Mouse (Mus musculus) embryonic facial prominence, embryonic 13.5 days (tissue): ENCODE measurements around the gene Rnf224. TPM values are rescaled to one million over a fixed set of nuclear protein-coding genes. Genes with fewer than 3 reads are reported as not detected.

ENCODE experiments used
- ATAC-seq: fragments of 200-750 bp; cut with Nextera tagmentation; 2 replicates; pipeline ENCODE4 v1.8.0; 2017; ENCODE audit warnings: low read depth; ENCODE audit not compliant: insufficient number of reproducible peaks, insufficient read depth, low FRiP score, low TSS enrichment
- H3K27ac ChIP-seq: fragments of 300-500 bp; sonication (generic); 2 replicates; pipeline ENCODE4 v1.5.1; 2015; ENCODE audit warnings: moderate library complexity, mild to moderate bottlenecking, inconsistent platforms
- H3K27me3 ChIP-seq: fragments of 300-500 bp; sonication (generic); 2 replicates; pipeline ENCODE4 v1.6.1; 2015; ENCODE audit warnings: mild to moderate bottlenecking, inconsistent platforms
- H3K36me3 ChIP-seq: fragments of 300-500 bp; sonication (generic); 2 replicates; pipeline ENCODE4 v1.6.1; 2015; ENCODE audit warnings: mild to moderate bottlenecking, inconsistent platforms
- H3K4me1 ChIP-seq: fragments of 300-500 bp; sonication (generic); 2 replicates; pipeline ENCODE4 v1.6.1; 2015; ENCODE audit warnings: inconsistent platforms
- H3K4me2 ChIP-seq: fragments of 300-500 bp; sonication (generic); 2 replicates; pipeline ENCODE4 v1.6.1; 2015; ENCODE audit warnings: moderate library complexity, mild to moderate bottlenecking, inconsistent platforms
- H3K4me3 ChIP-seq: fragments of 300-500 bp; sonication (generic); 2 replicates; pipeline ENCODE4 v1.5.1; 2015; ENCODE audit warnings: mild to moderate bottlenecking, inconsistent platforms
- H3K9ac ChIP-seq: fragments of 300-500 bp; sonication (generic); 2 replicates; pipeline ENCODE4 v1.6.1; 2015; ENCODE audit warnings: mild to moderate bottlenecking, inconsistent platforms
- H3K9me3 ChIP-seq: fragments of 300-500 bp; sonication (generic); 2 replicates; pipeline ENCODE4 v1.6.1; 2016; ENCODE audit warnings: inconsistent platforms
- WGBS: fragments of 180-500 bp; shearing (Covaris S2); methylation state at CpG from one replicate; pipeline ENCODE4 v1.1.7; 2015; ENCODE audit warnings: mixed read lengths; 5-methylcytosine and 5-hydroxymethylcytosine counted together
- polyA plus RNA-seq: library from polyadenylated mRNA; unstranded; fragments of >200 nt; fragmentation: Nextera tagmentation; extraction: Ambion mirVana; gene quantifications from 2 replicates; pipeline ENCODE4 v1.2.1, GENCODE M21; 2015

Gene Rnf224
- polyA plus RNA-seq, 1 experiment from 2014 or later = not detected

DNA sequence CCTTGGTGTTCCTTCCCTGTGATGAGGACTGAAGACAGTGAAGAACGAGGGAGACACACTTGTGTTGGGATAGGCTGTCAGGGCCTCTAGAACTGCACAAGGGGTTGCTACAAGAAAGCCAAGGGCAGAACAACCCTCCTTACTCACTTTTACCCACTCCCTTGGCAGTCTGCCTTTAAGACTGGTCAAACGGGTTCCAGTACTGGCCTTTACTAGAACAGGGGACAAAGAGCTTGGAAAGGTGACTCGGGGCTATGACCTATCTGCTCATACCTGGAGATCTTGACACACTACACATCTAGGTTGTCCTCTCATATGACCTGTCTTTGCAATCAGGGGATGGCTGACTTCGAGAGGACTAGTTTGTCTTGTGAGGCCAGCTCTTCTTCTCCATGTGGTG lies 935 bp upstream of the Rnf224 start:
- Histone ChIP-seq H3K9me3 (no peaks in the 10 kb centered on the region), H3K4me3 (no peak overlapping the region), H3K9ac (no peak overlapping the region), H3K36me3 (no peaks in the 10 kb centered on the region), H3K27me3 (peaks cover 42% of the 10 kb centered on the region), H3K27ac (no peak overlapping the region), H3K4me2 (no peak overlapping the region), H3K4me1 (peaks cover 25% of the 10 kb centered on the region)
- 68% methylated on average over 4 of the region's 4 CpGs for WGBS
- ATAC-seq = no peak

DNA sequence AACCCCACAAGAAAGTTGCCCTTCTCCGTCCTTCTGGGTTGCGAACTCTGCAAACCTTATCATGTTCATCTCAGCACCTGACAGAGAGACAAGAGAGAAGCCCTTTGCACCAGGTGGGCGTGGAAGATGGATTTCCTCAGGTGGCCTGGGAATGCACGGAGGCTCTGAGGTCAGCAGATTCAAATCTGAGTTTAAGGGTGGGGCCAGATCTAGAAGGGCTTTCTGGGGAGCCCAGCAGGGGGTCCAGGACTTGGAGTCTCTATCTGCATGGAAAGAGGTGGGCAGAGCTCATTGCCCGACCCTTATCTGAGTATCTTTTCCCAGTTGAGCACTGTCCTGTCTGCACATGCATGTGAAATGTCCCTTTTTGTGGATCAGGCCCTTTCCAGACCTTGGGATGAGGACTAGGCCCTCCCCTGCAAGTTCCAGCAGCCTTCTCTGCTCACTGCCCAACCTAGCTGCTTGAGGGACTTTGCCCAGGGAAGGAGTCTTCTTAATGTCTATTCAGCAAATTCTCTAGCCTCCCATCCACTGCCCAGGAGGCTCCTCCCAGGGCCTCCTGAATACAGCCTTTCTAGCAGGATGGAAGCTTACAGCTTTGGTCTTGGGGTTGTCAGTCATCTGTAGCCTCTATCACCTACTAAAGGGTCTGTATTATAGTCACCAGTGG lies 1.9 kb downstream of the Rnf224 start:
- Histone ChIP-seq H3K4me3 (no peak overlapping the region), H3K9ac (no peak overlapping the region), H3K27ac (no peak overlapping the region), H3K4me2 (no peak overlapping the region), H3K27me3 (peaks cover 39% of the 10 kb centered on the region), H3K36me3 (no peaks in the 10 kb centered on the region), H3K4me1 (no peaks in the 10 kb centered on the region), H3K9me3 (no peaks in the 10 kb centered on the region)
- 65% methylated on average over 5 of the region's 5 CpGs for WGBS
- no peak for ATAC-seq

DNA sequence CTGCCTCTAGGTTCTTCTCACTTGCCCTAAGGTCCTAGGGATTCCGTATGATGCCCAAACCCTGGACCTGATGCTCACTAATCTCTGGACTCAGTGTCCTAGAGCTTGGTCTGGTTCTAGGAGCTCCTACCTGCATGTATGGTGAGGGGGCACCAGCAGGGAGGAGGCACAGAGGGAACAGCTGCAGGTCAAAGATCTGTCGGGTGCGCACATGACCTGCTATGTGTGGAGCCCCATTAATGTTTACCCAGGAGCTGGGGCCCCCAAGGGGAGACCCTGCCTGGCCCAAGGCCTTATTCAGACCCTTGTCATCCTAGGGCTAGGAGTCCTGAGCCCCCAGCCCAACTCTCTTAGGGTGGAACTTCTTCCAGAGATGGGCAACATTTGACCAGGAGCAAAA lies 2.5 kb downstream of the Rnf224 start, which contains the start of gene Slc34a3:
Gene Slc34a3 (minus strand): TSS at position 315 of the 400 bp plus-strand sequence.
- no peak within 1 kb of the TSS for H3K27ac ChIP-seq
- 91% methylated on average over 3 of the region's 3 CpGs for WGBS
- no peaks in the 10 kb centered on the region for H3K4me1 ChIP-seq
- H3K9ac ChIP-seq = no peak within 1 kb of the TSS
- no peak for ATAC-seq
- H3K9me3 ChIP-seq = no peaks in the 10 kb centered on the region
- H3K4me2 ChIP-seq = no peak within 1 kb of the TSS
- H3K27me3 ChIP-seq = peaks cover 39% of the 10 kb centered on the region
- H3K36me3 ChIP-seq = no peaks in the 10 kb centered on the region
- no peak within 1 kb of the TSS for H3K4me3 ChIP-seq

DNA sequence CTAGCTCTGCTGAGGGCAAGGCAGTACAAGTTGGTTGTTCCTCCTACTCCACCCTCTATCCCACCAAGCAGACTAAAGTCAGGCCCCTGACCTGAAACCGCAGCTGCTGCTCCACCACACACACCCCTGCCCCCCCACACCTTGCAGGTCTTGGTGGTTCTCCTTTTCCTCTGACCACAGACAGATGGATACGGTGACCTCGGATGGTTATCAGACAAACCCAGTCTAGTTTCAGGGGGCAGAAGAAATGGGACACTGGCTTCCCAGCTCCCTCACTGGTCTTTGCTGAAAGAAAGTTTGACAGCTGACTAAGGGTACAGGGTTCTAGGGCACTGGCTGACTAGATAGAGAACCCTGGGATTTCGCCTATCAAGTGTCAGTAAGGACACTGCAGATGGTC lies 3.2 kb downstream of the Rnf224 start:
- Histone ChIP-seq H3K9me3 (no peaks in the 10 kb centered on the region), H3K4me3 (no peak overlapping the region), H3K4me1 (peaks cover 5% of the 10 kb centered on the region; the same call in 1 of the 2 replicates), H3K27me3 (peaks cover 39% of the 10 kb centered on the region), H3K4me2 (no peak overlapping the region), H3K27ac (no peak overlapping the region), H3K9ac (no peak overlapping the region), H3K36me3 (no peaks in the 10 kb centered on the region)
- ATAC-seq = no peak
- 74% methylated on average over 4 of the region's 4 CpGs for WGBS

DNA sequence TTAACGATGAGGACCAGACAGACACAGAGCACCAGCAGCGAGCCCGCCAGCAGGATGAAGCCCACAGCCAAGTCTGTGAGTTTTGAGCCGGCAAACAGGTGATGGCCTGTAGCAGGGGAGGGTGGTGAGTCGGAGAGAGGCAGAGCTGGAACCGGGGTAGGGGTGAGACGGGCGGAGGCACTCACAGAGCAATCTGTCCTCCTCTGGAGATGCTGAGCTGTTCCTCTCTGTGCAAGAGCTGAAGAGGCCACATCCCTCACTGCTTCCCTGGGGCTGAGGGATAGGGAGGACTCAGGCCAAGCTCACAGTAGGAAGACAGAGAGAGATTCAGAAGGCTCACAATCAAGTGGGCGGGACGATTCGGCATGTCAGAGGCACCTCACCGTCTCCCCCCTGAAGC lies 5.5 kb downstream of the Rnf224 start:
- H3K36me3 ChIP-seq = no peaks in the 10 kb centered on the region
- H3K27me3 ChIP-seq = peaks cover 31% of the 10 kb centered on the region
- no peak for ATAC-seq
- no peaks in the 10 kb centered on the region for H3K9me3 ChIP-seq
- no peak overlapping the region for H3K27ac ChIP-seq
- no peak overlapping the region for H3K9ac ChIP-seq
- H3K4me2 ChIP-seq = no peak overlapping the region
- peaks cover 11% of the 10 kb centered on the region; the same call in 1 of the 2 replicates for H3K4me1 ChIP-seq
- H3K4me3 ChIP-seq = no peak overlapping the region
- 47% methylated on average over 12 of the region's 12 CpGs for WGBS

DNA sequence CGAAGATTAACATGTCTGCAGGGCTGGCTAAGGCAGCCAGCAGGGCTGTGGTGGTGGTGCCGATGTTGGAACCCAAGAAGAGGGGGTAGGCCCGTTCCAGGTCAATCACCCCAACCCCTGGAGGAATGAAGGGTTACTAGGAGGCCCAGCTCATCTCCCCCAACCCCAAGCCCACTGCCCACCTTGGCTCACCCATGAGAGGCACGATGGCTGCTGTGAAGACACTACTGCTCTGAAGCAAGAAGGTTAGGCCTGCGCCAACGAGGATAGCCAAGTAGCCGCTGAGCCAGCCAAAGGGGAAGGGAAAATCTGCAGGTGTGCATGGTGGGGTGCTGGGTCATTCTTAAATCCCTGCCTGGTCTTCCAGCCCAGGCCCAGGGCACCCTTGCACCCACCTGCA lies 6.0 kb downstream of the Rnf224 start:
- ATAC-seq = no peak

DNA sequence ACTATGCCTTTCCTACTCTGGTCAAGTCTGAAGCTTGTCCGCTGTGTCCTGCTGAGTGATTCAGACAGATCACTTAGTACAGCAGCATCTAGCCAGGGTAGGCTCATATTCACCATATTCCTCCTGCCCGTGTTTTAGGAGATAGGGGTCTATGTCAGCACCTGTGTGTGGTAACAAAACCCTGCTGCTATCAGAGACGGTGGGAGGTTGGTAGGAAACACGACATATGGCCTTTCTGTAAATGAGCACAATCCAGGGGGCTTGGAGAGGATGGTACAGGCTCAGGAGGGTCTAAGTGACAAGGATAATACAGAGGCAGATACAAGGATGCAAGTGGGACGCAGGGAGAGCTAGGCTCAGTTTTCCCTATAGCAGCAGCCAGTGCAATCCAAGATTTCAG lies 7.0 kb downstream of the Rnf224 start:
- WGBS = 78% methylated on average over 5 of the region's 5 CpGs
- H3K27me3 ChIP-seq = peaks cover 25% of the 10 kb centered on the region
- H3K27ac ChIP-seq = no peak overlapping the region
- H3K4me3 ChIP-seq = no peak overlapping the region
- no peak for ATAC-seq
- H3K9ac ChIP-seq = no peak overlapping the region
- H3K4me2 ChIP-seq = no peak overlapping the region
- no peaks in the 10 kb centered on the region for H3K36me3 ChIP-seq
- no peaks in the 10 kb centered on the region for H3K9me3 ChIP-seq
- H3K4me1 ChIP-seq = peaks cover 17% of the 10 kb centered on the region; the same call in 1 of the 2 replicates

More for the DNA sequence above, 6.0 kb downstream of the Rnf224 start:
- no peaks in the 10 kb centered on the region for H3K36me3 ChIP-seq
- H3K4me1 ChIP-seq = peaks cover 14% of the 10 kb centered on the region; the same call in 1 of the 2 replicates
- H3K4me2 ChIP-seq = no peak overlapping the region
- no peak overlapping the region for H3K27ac ChIP-seq
- 80% methylated on average over 7 of the region's 7 CpGs for WGBS
- no peak overlapping the region for H3K4me3 ChIP-seq
- no peaks in the 10 kb centered on the region for H3K9me3 ChIP-seq
- peaks cover 29% of the 10 kb centered on the region for H3K27me3 ChIP-seq
- H3K9ac ChIP-seq = 0 out of 2 replicates have a peak overlapping the region, but pooled peaks have one; percentile 11

DNA sequence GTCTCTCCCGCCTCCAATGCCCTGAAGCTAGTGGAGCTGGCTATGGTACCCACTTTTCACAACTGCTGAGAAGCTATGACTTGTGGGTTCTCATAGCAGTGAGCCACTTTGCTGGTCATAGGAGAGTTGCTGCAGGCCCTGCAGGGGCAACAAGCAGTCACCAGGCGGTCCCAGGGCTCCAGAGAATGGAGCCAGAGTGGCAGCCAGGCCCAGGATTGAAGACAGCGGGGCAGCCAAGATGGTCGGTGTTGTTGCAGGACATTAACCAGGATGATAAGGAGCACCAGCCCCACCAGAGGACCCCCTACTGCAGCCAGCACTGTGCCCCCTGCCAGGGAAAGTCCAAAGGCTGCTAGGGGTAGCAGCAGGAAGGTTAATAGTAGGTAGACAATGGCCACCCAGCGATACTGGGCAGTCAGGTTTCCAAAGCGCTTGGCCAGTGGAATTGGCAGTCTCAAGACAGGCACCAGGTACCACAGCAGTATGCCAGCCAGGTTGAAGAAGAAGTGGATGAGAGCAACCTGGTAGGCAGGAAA lies 7.5 kb downstream of the Rnf224 start:
- H3K4me3 ChIP-seq = no peak overlapping the region
- H3K36me3 ChIP-seq = no peaks in the 10 kb centered on the region
- H3K27ac ChIP-seq = no peak overlapping the region
- peaks cover 17% of the 10 kb centered on the region; the same call in 1 of the 2 replicates for H3K4me1 ChIP-seq
- peak overlapping the region; percentile 53 for H3K4me2 ChIP-seq
- H3K9me3 ChIP-seq = no peaks in the 10 kb centered on the region
- H3K27me3 ChIP-seq = peaks cover 22% of the 10 kb centered on the region
- H3K9ac ChIP-seq = no peak overlapping the region
- 69% methylated on average over 6 of the region's 6 CpGs for whole genome bisulfite sequencing
- no peak for ATAC-seq

DNA sequence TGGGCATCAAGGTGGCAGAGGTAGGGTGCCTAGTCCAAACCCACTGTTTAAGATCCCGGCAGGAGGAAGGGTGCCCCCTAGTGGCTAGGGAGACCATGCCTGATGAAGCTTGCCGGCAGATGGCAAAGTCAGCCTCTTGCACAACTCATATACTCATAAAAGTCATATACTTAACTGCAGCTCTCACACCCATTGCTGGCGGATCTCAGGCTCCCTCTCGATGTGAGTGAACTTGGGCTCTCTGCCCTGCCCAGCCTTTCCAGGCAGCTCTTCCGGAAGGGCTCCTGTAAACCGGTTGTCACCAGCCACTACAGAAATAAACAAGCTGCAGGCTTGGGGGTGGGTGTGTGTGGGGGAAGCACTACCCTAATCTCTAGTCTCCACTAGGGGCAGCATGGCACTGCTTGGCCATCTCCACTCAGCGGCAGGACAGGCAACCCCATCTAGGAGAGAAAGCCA lies 8.1 kb downstream of the Rnf224 start:
- Histone ChIP-seq H3K4me2 (peak overlapping the region; percentile 53), H3K4me3 (peak overlapping the region; percentile 27), H3K4me1 (peaks cover 21% of the 10 kb centered on the region), H3K9ac (peak overlapping the region; percentile 40; the same call in 1 of the 2 replicates), H3K36me3 (no peaks in the 10 kb centered on the region), H3K27me3 (peaks cover 22% of the 10 kb centered on the region), H3K27ac (peak overlapping the region; percentile 51; the same call in 1 of the 2 replicates), H3K9me3 (no peaks in the 10 kb centered on the region)
- under 1% methylated on average over 7 of the region's 7 CpGs for WGBS
- no peak for ATAC-seq

DNA sequence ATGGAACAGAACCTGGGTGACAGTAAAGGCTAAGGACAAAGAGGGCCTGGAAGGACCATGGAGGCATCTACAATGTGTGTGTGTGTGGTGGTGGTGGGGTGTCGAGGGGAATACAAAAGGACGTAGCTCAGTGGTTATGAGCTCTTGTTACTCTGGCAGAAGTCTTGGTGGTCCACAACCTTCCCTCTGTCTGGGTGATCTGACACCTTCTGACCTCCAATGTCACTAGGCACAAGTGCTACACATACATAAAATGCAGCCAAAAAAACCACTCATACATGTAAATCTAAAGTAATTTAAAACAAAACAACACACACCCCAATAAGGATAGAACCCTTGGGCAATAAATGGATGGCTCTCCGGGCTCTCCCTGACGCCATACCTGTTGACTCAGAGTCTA lies 9.2 kb downstream of the Rnf224 start:
- no peaks in the 10 kb centered on the region for H3K9me3 ChIP-seq
- H3K27ac ChIP-seq = no peak overlapping the region
- H3K4me1 ChIP-seq = peaks cover 25% of the 10 kb centered on the region
- no peak overlapping the region for H3K9ac ChIP-seq
- no peak overlapping the region for H3K4me2 ChIP-seq
- no peaks in the 10 kb centered on the region for H3K36me3 ChIP-seq
- ATAC-seq = no peak
- 91% methylated on average over 4 of the region's 4 CpGs for WGBS
- H3K27me3 ChIP-seq = peaks cover 13% of the 10 kb centered on the region; the same call in 1 of the 2 replicates
- no peak overlapping the region for H3K4me3 ChIP-seq

DNA sequence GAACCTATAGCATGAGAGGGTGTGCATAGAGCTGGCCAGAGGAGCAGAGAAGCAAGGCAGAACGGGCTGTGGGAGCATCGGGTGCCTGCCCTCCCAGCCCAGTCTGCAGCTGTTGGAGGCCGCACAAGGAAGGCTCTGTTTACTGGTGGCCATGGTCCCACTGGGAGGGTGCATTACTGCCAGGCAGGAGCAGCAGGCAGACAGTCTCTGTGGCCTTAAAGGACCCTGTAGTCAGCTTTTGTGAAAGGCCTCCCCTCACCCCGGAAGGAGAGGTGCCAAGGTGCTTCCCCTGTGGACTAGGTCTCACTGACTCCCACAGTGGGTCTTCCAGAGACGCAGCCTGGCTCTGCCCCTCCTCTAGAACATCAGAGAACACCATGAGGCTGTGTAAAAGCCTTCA lies 9.7 kb downstream of the Rnf224 start:
- H3K4me1 ChIP-seq = peaks cover 25% of the 10 kb centered on the region
- WGBS = 74% methylated on average over 5 of the region's 5 CpGs
- H3K4me2 ChIP-seq = no peak overlapping the region
- H3K4me3 ChIP-seq = no peak overlapping the region
- H3K27ac ChIP-seq = no peak overlapping the region
- ATAC-seq = no peak
- peaks cover 2% of the 10 kb centered on the region for H3K36me3 ChIP-seq
- H3K9me3 ChIP-seq = no peaks in the 10 kb centered on the region
- H3K27me3 ChIP-seq = peaks cover 13% of the 10 kb centered on the region; the same call in 1 of the 2 replicates
- no peak overlapping the region for H3K9ac ChIP-seq

DNA sequence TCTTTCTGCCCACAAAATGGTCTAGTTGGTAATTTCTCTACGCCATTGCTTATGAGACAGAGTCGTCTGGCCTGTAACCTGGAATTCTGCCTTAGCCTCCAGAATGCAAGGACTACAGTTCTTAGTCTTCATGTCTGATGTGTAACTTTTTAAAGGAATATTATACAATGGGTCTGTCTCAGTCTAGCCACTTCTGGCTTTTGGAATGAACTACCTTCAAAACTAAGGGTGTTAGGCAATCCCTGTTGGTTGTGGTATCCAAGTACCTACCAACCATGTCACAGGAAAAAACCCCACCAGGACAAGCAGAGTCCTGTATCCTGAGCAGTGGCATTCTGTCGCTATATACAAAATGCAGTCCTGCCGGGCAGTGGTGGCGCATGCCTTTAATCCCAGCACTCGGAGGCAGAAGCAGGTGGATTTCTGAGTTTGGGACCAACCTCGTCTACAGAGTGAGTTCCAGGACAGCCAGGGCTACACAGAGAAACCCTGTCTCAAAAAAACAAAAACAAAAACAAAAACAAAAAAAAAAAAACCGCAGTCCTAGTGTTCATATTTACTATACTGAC lies 10.7 kb downstream of the Rnf224 start:
- Histone ChIP-seq H3K9me3 (no peaks in the 10 kb centered on the region), H3K36me3 (peaks cover 9% of the 10 kb centered on the region), H3K4me3 (peak overlapping the region; percentile 88), H3K4me2 (peak overlapping the region; percentile 56), H3K27me3 (peaks cover 5% of the 10 kb centered on the region; the same call in 1 of the 2 replicates), H3K27ac (peak overlapping the region; percentile 99), H3K4me1 (peaks cover 25% of the 10 kb centered on the region), H3K9ac (no peak overlapping the region)
- WGBS = 69% methylated on average over 8 of the region's 8 CpGs
- no peak for ATAC-seq
